In genomic region chr11:109485398-109486045, GRCm38 (mm10) we compare ENCODE assay signal across 9 mouse cellular contexts. TPM values are rescaled to one million over a fixed set of nuclear protein-coding genes. Genes with fewer than 3 reads are reported as not detected.
DNase-seq lines count a peak whose midpoint lies in the region; ATAC-seq lines count a peak whose summit lies in the region.
"Had no signal": no experiment of that assay in that cellular context is flagged by ENCODE, and none has a peak within 500 bp of the region (broad histone marks: within the 10 kb centered on the region; RNA-seq: fewer than 3 reads in every experiment).

No protein-coding gene starts in this region.

- no peaks in the 10 kb centered on the region for H3K36me3 ChIP-seq in hindbrain, embryonic 10.5 days
- H3K36me3 ChIP-seq in hindbrain, embryonic 14.5 days (replicated peaks; ENCODE audit: control insufficient read depth, insufficient read depth): no peaks in the 10 kb centered on the region
- no peaks in the 10 kb centered on the region for H3K36me3 ChIP-seq in midbrain, embryonic 11.5 days (ENCODE audit: control insufficient read depth, insufficient read depth, low read length)
- no peaks in the 10 kb centered on the region for H3K36me3 ChIP-seq in midbrain, embryonic 14.5 days (ENCODE audit: control insufficient read depth, insufficient read depth, low read length)
- no peaks in the 10 kb centered on the region for H3K36me3 ChIP-seq in hindbrain, embryonic 13.5 days
- H3K36me3 ChIP-seq: heart, embryonic 15.5 days had no signal

- H3K4me1 ChIP-seq in hindbrain, embryonic 10.5 days (replicated peaks): 0 out of 2 replicates have a peak, but pooled peaks cover 5% of the 10 kb centered on the region
- no peaks in the 10 kb centered on the region for H3K4me1 ChIP-seq in hindbrain, embryonic 14.5 days (replicated peaks; ENCODE audit: control insufficient read depth, insufficient read depth, low read length)
- H3K4me1 ChIP-seq in midbrain, embryonic 11.5 days (ENCODE audit: control insufficient read depth, insufficient read depth, low read length): peaks cover 3% of the 10 kb centered on the region; the same call in 1 of the 2 replicates
- H3K4me1 ChIP-seq in midbrain, embryonic 14.5 days (ENCODE audit: control insufficient read depth, insufficient read depth, low read length): no peaks in the 10 kb centered on the region
- no peaks in the 10 kb centered on the region; the same call in 1 of the 2 replicates for H3K4me1 ChIP-seq in hindbrain, embryonic 13.5 days (replicated peaks)
- H3K4me1 ChIP-seq: heart, embryonic 15.5 days had no signal

- DNase-seq in hindbrain, embryonic 10.5 days (ENCODE audit: low spot score): no peak
- no peak for DNase-seq in hindbrain, embryonic 14.5 days (ENCODE audit: low spot score)
- DNase-seq in cerebellum, postnatal 10 days: peak; percentile 72
- peak; percentile 93 to 95 for DNase-seq in kidney, postnatal 25 days
- peak; percentile 45 for DNase-seq in lung, postnatal 14 days
- DNase-seq in midbrain, embryonic 11.5 days (ENCODE audit: low spot score, missing footprints): no peak
- DNase-seq in midbrain, embryonic 14.5 days: no peak

- no peak for ATAC-seq in hindbrain, embryonic 14.5 days (ENCODE audit: low FRiP score)
- ATAC-seq in midbrain, embryonic 11.5 days (ENCODE audit: low FRiP score): no peak
- ATAC-seq in midbrain, embryonic 14.5 days (ENCODE audit: low FRiP score, low TSS enrichment): no peak
- no peak for ATAC-seq in hindbrain, embryonic 13.5 days (ENCODE audit: low FRiP score)

- peaks cover 3% of the 10 kb centered on the region; the same call in 1 of the 2 replicates for H3K27me3 ChIP-seq in hindbrain, embryonic 10.5 days (ENCODE audit: insufficient read depth, poor library complexity, severe bottlenecking)
- no peaks in the 10 kb centered on the region for H3K27me3 ChIP-seq in hindbrain, embryonic 14.5 days (ENCODE audit: control insufficient read depth, insufficient read depth, low read length)
- H3K27me3 ChIP-seq in midbrain, embryonic 11.5 days (ENCODE audit: control insufficient read depth, insufficient read depth, low read length): no peaks in the 10 kb centered on the region
- no peaks in the 10 kb centered on the region for H3K27me3 ChIP-seq in midbrain, embryonic 14.5 days (ENCODE audit: control insufficient read depth, insufficient read depth, low read length)
- no peaks in the 10 kb centered on the region for H3K27me3 ChIP-seq in hindbrain, embryonic 13.5 days
- H3K27me3 ChIP-seq: heart, embryonic 15.5 days had no signal

- 0 out of 2 replicates have a peak overlapping the region, but pooled peaks have one; percentile 4 for H3K27ac ChIP-seq in hindbrain, embryonic 10.5 days
- H3K27ac ChIP-seq in hindbrain, embryonic 14.5 days: no peak overlapping the region
- no peak overlapping the region for H3K27ac ChIP-seq in midbrain, embryonic 11.5 days (ENCODE audit: low read depth, low read length)
- H3K27ac ChIP-seq in midbrain, embryonic 14.5 days (replicated peaks; ENCODE audit: low read depth, low read length): no peak overlapping the region
- no peak overlapping the region for H3K27ac ChIP-seq in hindbrain, embryonic 13.5 days
- H3K27ac ChIP-seq: heart, embryonic 15.5 days had no signal

- H3K9me3 ChIP-seq in hindbrain, embryonic 10.5 days: no peaks in the 10 kb centered on the region
- H3K9me3 ChIP-seq in hindbrain, embryonic 14.5 days (ENCODE audit: control insufficient read depth, low read length): no peaks in the 10 kb centered on the region
- H3K9me3 ChIP-seq in midbrain, embryonic 11.5 days (ENCODE audit: control insufficient read depth, low read length): no peaks in the 10 kb centered on the region
- no peaks in the 10 kb centered on the region for H3K9me3 ChIP-seq in midbrain, embryonic 14.5 days (ENCODE audit: control insufficient read depth, low read length)
- no peaks in the 10 kb centered on the region for H3K9me3 ChIP-seq in hindbrain, embryonic 13.5 days
- H3K9me3 ChIP-seq: heart, embryonic 15.5 days had no signal

- 77% methylated on average over 15 of the region's 15 CpGs for whole genome bisulfite sequencing in hindbrain, embryonic 10.5 days
- WGBS in hindbrain, embryonic 14.5 days: 80% methylated on average over 15 of the region's 15 CpGs
- 83% methylated on average over 15 of the region's 15 CpGs for WGBS in midbrain, embryonic 11.5 days
- WGBS in midbrain, embryonic 14.5 days: 87% methylated on average over 15 of the region's 15 CpGs
- 78% methylated on average over 15 of the region's 15 CpGs for WGBS in hindbrain, embryonic 13.5 days

- H3K4me3 ChIP-seq in hindbrain, embryonic 10.5 days: no peak overlapping the region
- no peak overlapping the region for H3K4me3 ChIP-seq in hindbrain, embryonic 14.5 days (replicated peaks; ENCODE audit: low read length)
- no peak overlapping the region for H3K4me3 ChIP-seq in midbrain, embryonic 11.5 days (ENCODE audit: low read depth, low read length)
- no peak overlapping the region for H3K4me3 ChIP-seq in midbrain, embryonic 14.5 days (replicated peaks; ENCODE audit: low read depth, low read length)
- H3K4me3 ChIP-seq in hindbrain, embryonic 13.5 days: no peak overlapping the region
- H3K4me3 ChIP-seq: heart, embryonic 15.5 days had no signal

- H3K9ac ChIP-seq in hindbrain, embryonic 14.5 days: no peak overlapping the region
- H3K9ac ChIP-seq in midbrain, embryonic 11.5 days (ENCODE audit: low read length): no peak overlapping the region
- H3K9ac ChIP-seq in midbrain, embryonic 14.5 days (replicated peaks; ENCODE audit: low read length): no peak overlapping the region
- no peak overlapping the region for H3K9ac ChIP-seq in hindbrain, embryonic 13.5 days
- H3K9ac ChIP-seq: heart, embryonic 15.5 days had no signal

- no peak overlapping the region for H3K4me2 ChIP-seq in hindbrain, embryonic 14.5 days (replicated peaks)
- H3K4me2 ChIP-seq in midbrain, embryonic 11.5 days: no peak overlapping the region
- H3K4me2 ChIP-seq in midbrain, embryonic 14.5 days (ENCODE audit: low read length): no peak overlapping the region
- no peak overlapping the region for H3K4me2 ChIP-seq in hindbrain, embryonic 13.5 days
- H3K4me2 ChIP-seq: heart, embryonic 15.5 days had no signal

RNA-seq across cellular contexts. Expression of gene Slc16a6, which starts 12.1 kb away (rescaled TPM):
- 3.6 and 5.5 TPM in 2 replicates for polyA plus RNA-seq in hindbrain, embryonic 10.5 days (2016; fragmentation: Nextera tagmentation; extraction: Ambion mirVana)
- polyA plus RNA-seq in hindbrain, embryonic 14.5 days (2014; fragmentation: Nextera tagmentation; extraction: Ambion mirVana): 4.2 and 7.5 TPM in 2 replicates
- polyA plus RNA-seq in midbrain, embryonic 11.5 days (2014; fragmentation: Nextera tagmentation; extraction: Ambion mirVana): 3.6 TPM in 2 replicates
- polyA plus RNA-seq in midbrain, embryonic 14.5 days (2014; fragmentation: Nextera tagmentation; extraction: Ambion mirVana): 2.8 and 3.1 TPM in 2 replicates
- 4.1 and 6.3 TPM in 2 replicates for polyA plus RNA-seq in hindbrain, embryonic 13.5 days (2015; fragmentation: Nextera tagmentation; extraction: Ambion mirVana)

RNA-seq across cellular contexts. Expression of gene Arsg, which starts 12.3 kb away (rescaled TPM):
- 2.6 and 3.8 TPM in 2 replicates for polyA plus RNA-seq in hindbrain, embryonic 10.5 days (2016; fragmentation: Nextera tagmentation; extraction: Ambion mirVana)
- 6.8 and 8.8 TPM in 2 replicates for polyA plus RNA-seq in hindbrain, embryonic 14.5 days (2014; fragmentation: Nextera tagmentation; extraction: Ambion mirVana)
- polyA plus RNA-seq in midbrain, embryonic 11.5 days (2014; fragmentation: Nextera tagmentation; extraction: Ambion mirVana): 2.9 and 4.7 TPM in 2 replicates
- polyA plus RNA-seq in midbrain, embryonic 14.5 days (2014; fragmentation: Nextera tagmentation; extraction: Ambion mirVana): 1.3 and 2.7 TPM in 2 replicates
- 5.0 and 8.9 TPM in 2 replicates for polyA plus RNA-seq in hindbrain, embryonic 13.5 days (2015; fragmentation: Nextera tagmentation; extraction: Ambion mirVana)

RNA-seq across cellular contexts. Expression of gene Amz2, which starts 59.8 kb away (rescaled TPM):
- 40.8 and 41.9 TPM in 2 replicates for polyA plus RNA-seq in hindbrain, embryonic 10.5 days (2016; fragmentation: Nextera tagmentation; extraction: Ambion mirVana)
- 55.6 and 65.8 TPM in 2 replicates for polyA plus RNA-seq in hindbrain, embryonic 14.5 days (2014; fragmentation: Nextera tagmentation; extraction: Ambion mirVana)
- 46.8 and 49.0 TPM in 2 replicates for polyA plus RNA-seq in midbrain, embryonic 11.5 days (2014; fragmentation: Nextera tagmentation; extraction: Ambion mirVana)
- polyA plus RNA-seq in midbrain, embryonic 14.5 days (2014; fragmentation: Nextera tagmentation; extraction: Ambion mirVana): 63.6 and 78.7 TPM in 2 replicates
- 54.8 and 57.0 TPM in 2 replicates for polyA plus RNA-seq in hindbrain, embryonic 13.5 days (2015; fragmentation: Nextera tagmentation; extraction: Ambion mirVana)

Comparison
In these comparisons a context has a peak if more than half of its experiments do, and no peak if none do; other contexts are left out.
1. DNase-seq: peak in cerebellum, postnatal 10 days (2 of 2), kidney, postnatal 25 days (2 of 2) and lung, postnatal 14 days (single experiment); none in hindbrain, embryonic 10.5 days (single experiment), hindbrain, embryonic 14.5 days (single experiment), midbrain, embryonic 11.5 days (single experiment) and midbrain, embryonic 14.5 days (single experiment).